Mouse (Mus musculus) forebrain, embryonic 11.5 days (tissue): ENCODE results near the gene Gm10959. TPM values are rescaled to one million over a fixed set of nuclear protein-coding genes. Genes with fewer than 3 reads are reported as not detected.

ENCODE experiments used
- ATAC-seq: fragments of 200-750 bp; cut with Nextera tagmentation; replicated peaks from 2 replicates; pipeline ENCODE4 v1.8.0; 2017; ENCODE audit warnings: moderate TSS enrichment; ENCODE audit not compliant: low FRiP score
- DNase-seq: peaks from one replicate; pipeline ENCODE4 v3.0.0-alpha.2; 2017; ENCODE audit warnings: low spot score
- H3K27ac ChIP-seq: fragments of 300-500 bp; sonication (generic); 2 replicates; pipeline ENCODE4 v1.5.1; 2014; ENCODE audit warnings: low read depth, low read length
- H3K27me3 ChIP-seq: fragments of 300-500 bp; sonication (generic); 2 replicates; pipeline ENCODE4 v1.6.1; 2014; ENCODE audit warnings: mild to moderate bottlenecking, low read length, mixed read lengths; ENCODE audit not compliant: control insufficient read depth, insufficient read depth
- H3K36me3 ChIP-seq: fragments of 300-500 bp; sonication (generic); 2 replicates; pipeline ENCODE4 v1.6.1; 2014; ENCODE audit warnings: mild to moderate bottlenecking, low read length, moderate library complexity, mixed read lengths; ENCODE audit not compliant: control insufficient read depth, insufficient read depth
- H3K4me1 ChIP-seq: fragments of 300-500 bp; sonication (generic); replicated peaks from 2 replicates; pipeline ENCODE4 v1.6.1; 2014; ENCODE audit warnings: low read length, mixed read lengths; ENCODE audit not compliant: control insufficient read depth, insufficient read depth
- H3K4me2 ChIP-seq: fragments of 300-500 bp; sonication (generic); 2 replicates; pipeline ENCODE4 v1.6.1; 2014; ENCODE audit warnings: low read depth, mild to moderate bottlenecking, low read length, moderate library complexity, mixed read lengths; ENCODE audit not compliant: severe bottlenecking
- H3K4me3 ChIP-seq: fragments of 300-500 bp; sonication (generic); 2 replicates; pipeline ENCODE4 v1.5.1; 2014; ENCODE audit warnings: low read depth, low read length
- H3K9ac ChIP-seq: fragments of 300-500 bp; sonication (generic); 2 replicates; pipeline ENCODE4 v1.6.1; 2014; ENCODE audit warnings: low read length
- H3K9me3 ChIP-seq: fragments of 300-500 bp; sonication (generic); 2 replicates; pipeline ENCODE4 v1.6.1; 2016; ENCODE audit warnings: low read length, mixed read lengths; ENCODE audit not compliant: control insufficient read depth
- WGBS: fragments of 180-500 bp; shearing (Covaris S2); extraction: QIAGEN DNeasy Blood & Tissue Kit; methylation state at CpG from one replicate; pipeline ENCODE4 v1.1.7; 2014; 5-methylcytosine and 5-hydroxymethylcytosine counted together
- polyA plus RNA-seq: library from polyadenylated mRNA; unstranded; fragments of >200 nt; fragmentation: Nextera tagmentation; extraction: Ambion mirVana; gene quantifications from 2 replicates; pipeline ENCODE4 v1.2.1, GENCODE M21; 2014

The Gm10959 gene
- polyA plus RNA-seq, 1 experiment from 2014 or later: not detected

DNA sequence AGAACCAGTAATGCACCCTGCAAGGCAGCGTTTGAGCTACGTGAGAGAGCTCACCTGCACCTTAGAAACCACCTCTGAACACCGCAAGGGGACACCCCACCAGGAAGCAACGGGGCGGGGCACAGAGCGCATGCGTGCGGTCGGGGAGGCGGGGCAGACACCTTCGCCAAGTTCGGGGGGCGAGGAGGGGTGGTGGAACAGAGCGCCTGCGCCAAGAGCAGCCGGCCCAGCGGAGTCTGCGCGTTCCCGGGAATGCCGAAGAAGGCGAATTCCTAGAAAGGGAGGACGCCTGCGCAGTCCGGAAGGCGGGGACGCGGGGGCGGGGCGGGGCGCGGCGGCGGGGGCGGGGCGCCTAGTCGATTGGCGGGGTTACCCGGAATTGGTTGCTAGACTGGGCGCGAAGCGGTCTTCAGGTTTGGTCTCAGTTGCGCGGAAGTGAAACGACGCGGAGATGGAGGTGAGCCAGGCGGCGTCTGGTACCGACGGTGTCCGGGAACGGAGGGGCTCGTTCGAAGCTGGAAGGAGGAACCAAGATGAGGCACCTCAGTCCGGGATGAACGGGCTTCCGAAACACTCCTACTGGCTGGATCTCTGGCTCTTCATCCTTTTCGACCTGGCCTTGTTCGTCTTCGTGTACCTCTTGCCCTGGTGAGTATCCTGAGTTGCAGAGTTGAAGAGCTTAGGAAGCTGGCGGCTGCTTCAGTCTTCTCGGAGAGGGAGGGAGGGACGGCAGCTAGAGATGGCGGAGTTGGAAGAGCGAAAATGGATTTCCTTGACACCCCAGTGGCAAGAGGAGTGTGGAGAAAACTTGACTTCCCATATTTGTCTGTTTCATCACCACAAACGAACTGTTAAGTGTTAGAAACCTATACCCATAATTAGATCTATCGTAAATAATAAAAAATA, 5.1 kb upstream of the Gm10959 start, which contains the start of gene 1810037I17Rik:
Gene 1810037I17Rik, plus strand, starts transcription at position 195 of the 906 bp plus-strand sequence.
- H3K36me3 ChIP-seq: no peaks in the 10 kb centered on the region
- peak within 1 kb of the TSS; percentile 64 for H3K9ac ChIP-seq
- ATAC-seq: peak; percentile 99
- H3K4me1 ChIP-seq: peaks cover 2% of the 10 kb centered on the region; the same call in 1 of the 2 replicates
- H3K4me3 ChIP-seq: peak within 1 kb of the TSS; percentile 53
- WGBS: under 1% methylated on average over 51 of the region's 68 CpGs
- H3K27ac ChIP-seq: peak within 1 kb of the TSS; percentile 25; the same call in 1 of the 2 replicates
- no peaks in the 10 kb centered on the region for H3K27me3 ChIP-seq
- DNase-seq: peak; percentile 99
- H3K4me2 ChIP-seq: peak within 1 kb of the TSS; percentile 61
- H3K9me3 ChIP-seq: no peaks in the 10 kb centered on the region

DNA sequence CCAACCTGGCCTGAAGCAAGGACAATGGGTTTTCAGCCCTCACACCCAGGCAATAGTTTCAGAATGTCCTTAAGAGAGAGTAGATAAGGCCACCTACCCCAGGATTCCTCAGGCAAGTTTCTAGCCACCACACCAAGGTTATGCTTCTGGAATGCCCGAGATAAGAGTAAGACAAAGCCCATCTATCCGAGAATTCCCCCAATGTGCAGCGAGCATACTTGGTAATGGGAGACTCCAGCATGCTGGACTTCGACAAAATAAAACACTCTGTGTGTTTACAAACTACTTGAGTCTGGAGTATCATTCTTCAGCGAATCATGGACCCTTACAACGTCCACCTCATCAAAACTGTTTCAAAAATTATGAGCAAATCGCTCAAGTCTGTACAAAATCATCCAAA, 4.0 kb upstream of the Gm10959 start:
- DNase-seq: no peak
- no peak overlapping the region; the same call in 1 of the 2 replicates for H3K9ac ChIP-seq
- no peak overlapping the region for H3K4me3 ChIP-seq
- WGBS: 71% methylated on average over 7 of the region's 7 CpGs
- H3K27ac ChIP-seq: no peak overlapping the region
- no peaks in the 10 kb centered on the region for H3K9me3 ChIP-seq
- H3K4me2 ChIP-seq: peak overlapping the region; percentile 61; the same call in 1 of the 2 replicates
- no peaks in the 10 kb centered on the region for H3K27me3 ChIP-seq
- peaks cover 2% of the 10 kb centered on the region; the same call in 1 of the 2 replicates for H3K4me1 ChIP-seq
- H3K36me3 ChIP-seq: no peaks in the 10 kb centered on the region
- ATAC-seq: no peak

DNA sequence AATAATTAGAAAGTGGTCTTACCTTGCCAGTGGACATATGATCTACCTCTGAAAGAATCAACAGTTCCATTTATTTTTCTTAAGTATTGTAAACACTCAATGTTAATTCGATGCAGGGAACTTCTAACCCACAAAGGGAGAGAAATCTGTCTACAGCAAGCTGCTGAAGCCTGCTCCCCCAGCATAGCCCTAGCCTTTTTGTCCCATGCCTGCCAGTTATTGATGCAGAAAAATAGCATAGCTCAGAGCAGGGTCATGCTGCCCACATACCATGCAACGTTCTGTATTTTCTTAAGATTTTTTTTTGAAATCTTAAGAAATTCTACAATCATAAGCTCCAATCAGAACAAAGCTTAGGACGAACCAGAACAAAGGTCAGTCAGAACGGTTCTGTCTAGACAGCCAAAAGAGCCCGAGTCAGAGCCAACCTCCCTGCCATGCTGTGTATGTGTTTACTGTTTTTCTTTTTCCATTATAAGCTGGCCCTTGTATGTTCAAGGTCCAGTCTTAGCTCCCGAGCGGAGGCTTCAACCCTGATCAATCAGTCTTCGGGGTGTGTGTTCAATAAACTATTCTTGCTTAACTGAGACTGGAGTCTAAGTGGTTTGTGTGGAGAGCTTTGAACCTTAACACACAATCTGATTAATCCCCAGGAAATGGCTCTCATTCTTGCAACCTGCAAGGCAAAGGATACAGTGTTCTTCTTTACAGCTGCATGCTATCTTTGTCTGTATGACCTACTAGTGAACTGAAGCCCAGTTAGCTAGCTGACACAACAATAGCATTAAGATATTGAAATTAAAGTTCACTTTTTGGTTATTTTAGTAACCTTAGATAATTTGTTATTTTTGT, 2.7 kb upstream of the Gm10959 start:
- ATAC-seq: no peak

DNA sequence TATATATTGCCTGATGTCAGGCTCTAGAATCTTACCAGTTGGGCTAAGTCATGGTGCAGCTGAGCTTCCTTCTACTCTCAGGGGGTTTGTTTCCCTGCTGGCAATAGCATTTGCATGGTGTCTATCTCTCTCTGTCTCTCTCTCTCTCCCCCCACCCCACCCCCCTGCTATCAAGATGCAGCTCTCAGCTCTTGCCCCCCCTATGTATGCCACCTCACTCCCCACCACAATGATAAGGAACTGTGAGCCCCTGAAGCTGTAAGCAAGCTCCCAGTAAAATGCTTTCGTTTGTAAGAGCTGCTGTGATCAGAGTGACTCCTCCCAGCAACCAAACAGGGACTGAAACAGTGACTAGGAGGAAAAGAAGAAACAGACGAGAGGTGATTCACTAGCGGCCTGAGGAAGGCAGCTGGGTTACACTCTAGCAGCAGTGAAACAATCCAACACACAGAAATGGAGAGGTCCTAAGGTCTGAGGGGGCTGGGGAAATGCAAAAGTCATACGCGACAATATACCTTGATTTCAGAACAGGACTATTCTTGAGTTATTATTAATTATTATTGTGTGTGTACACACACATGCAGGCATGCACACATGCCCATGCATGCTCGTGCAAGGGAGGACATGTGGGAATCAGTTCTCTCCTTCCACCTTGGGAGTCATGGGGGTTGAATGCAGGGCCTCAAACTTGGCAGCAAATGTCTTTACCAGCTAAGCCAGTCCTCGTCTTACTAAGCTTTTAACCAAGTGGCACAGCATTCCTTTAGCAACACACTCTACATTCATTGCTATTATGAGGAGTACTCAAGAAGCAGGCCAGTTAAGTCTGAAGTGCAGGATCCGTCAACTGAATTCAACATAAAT, 1.6 kb upstream of the Gm10959 start:
- Histone ChIP-seq H3K4me3 (no peak overlapping the region), H3K27ac (no peak overlapping the region)
- ATAC-seq: no peak

More for the DNA sequence above, 2.7 kb upstream of the Gm10959 start:
- H3K9me3 ChIP-seq: no peaks in the 10 kb centered on the region
- H3K4me1 ChIP-seq: peaks cover 2% of the 10 kb centered on the region; the same call in 1 of the 2 replicates
- no peaks in the 10 kb centered on the region for H3K27me3 ChIP-seq
- DNase-seq: no peak
- no peak overlapping the region for H3K4me2 ChIP-seq
- no peak overlapping the region for H3K4me3 ChIP-seq
- 79% methylated on average over 8 of the region's 8 CpGs for WGBS
- no peak overlapping the region for H3K9ac ChIP-seq
- no peaks in the 10 kb centered on the region for H3K36me3 ChIP-seq
- H3K27ac ChIP-seq: no peak overlapping the region

DNA sequence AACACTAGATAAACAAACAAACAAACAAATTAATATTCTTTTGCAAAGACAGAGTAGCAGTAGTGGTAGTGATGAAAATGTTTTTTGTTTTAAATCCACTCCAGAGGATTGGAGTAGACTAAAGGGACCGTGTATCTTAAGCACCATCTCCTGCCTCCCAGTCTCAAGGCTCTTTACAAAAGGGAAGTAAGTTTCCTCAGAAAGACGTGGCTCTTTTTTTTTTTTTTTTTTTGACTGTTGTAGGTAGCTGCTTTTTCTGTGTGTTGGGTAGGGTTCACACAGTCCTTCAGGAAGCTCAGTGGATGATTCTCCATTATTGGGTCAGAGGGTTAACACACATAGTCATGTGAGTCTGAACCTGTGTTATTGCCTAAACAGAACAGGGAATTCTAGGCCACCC, 488 bp downstream of the Gm10959 start:
- no peaks in the 10 kb centered on the region for H3K9me3 ChIP-seq

More for the DNA sequence above, 1.6 kb upstream of the Gm10959 start:
- H3K4me1 ChIP-seq: no peaks in the 10 kb centered on the region
- no peak overlapping the region for H3K4me2 ChIP-seq
- H3K9ac ChIP-seq: no peak overlapping the region
- whole genome bisulfite sequencing: 63% methylated on average over 8 of the region's 8 CpGs
- no peaks in the 10 kb centered on the region for H3K9me3 ChIP-seq
- H3K27me3 ChIP-seq: no peaks in the 10 kb centered on the region
- H3K36me3 ChIP-seq: no peaks in the 10 kb centered on the region
- DNase-seq: no peak

DNA sequence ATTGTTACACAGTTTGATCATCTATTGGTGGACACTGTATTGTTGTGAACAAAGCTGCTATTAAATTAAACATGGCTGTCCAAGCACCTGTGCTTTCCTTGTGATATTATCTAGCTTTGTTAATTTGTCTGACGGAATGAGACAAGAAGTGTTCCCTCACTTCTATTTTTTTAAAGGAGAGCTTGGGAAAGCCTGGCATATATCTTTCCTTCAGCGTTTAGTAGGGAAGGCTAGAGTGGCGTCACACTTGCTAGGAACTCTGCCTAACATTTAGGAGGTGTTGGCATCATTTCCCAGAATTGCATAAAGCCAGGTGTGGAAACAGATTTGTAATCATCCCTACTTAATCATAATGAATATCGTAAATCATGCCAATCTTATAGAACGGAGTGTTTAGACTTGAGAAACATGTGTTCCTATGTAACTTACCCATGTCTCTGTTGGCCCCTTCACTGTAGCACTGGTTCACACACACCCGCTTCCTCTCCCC, 2.9 kb downstream of the Gm10959 start:
- Histone ChIP-seq H3K36me3 (no peaks in the 10 kb centered on the region), H3K9me3 (no peaks in the 10 kb centered on the region), H3K4me3 (no peak overlapping the region), H3K4me1 (no peaks in the 10 kb centered on the region), H3K9ac (no peak overlapping the region), H3K27me3 (no peaks in the 10 kb centered on the region), H3K4me2 (no peak overlapping the region), H3K27ac (no peak overlapping the region)
- WGBS: 91% methylated on average over 6 of the region's 6 CpGs
- DNase-seq: no peak
- no peak for ATAC-seq

More for the DNA sequence above, 488 bp downstream of the Gm10959 start:
- no peak overlapping the region for H3K9ac ChIP-seq
- no peaks in the 10 kb centered on the region for H3K27me3 ChIP-seq
- H3K4me1 ChIP-seq: no peaks in the 10 kb centered on the region
- ATAC-seq: no peak
- no peaks in the 10 kb centered on the region for H3K36me3 ChIP-seq
- 71% methylated on average over 2 of the region's 2 CpGs for WGBS
- H3K4me3 ChIP-seq: no peak overlapping the region
- H3K4me2 ChIP-seq: no peak overlapping the region
- no peak for DNase-seq
- H3K27ac ChIP-seq: no peak overlapping the region

DNA sequence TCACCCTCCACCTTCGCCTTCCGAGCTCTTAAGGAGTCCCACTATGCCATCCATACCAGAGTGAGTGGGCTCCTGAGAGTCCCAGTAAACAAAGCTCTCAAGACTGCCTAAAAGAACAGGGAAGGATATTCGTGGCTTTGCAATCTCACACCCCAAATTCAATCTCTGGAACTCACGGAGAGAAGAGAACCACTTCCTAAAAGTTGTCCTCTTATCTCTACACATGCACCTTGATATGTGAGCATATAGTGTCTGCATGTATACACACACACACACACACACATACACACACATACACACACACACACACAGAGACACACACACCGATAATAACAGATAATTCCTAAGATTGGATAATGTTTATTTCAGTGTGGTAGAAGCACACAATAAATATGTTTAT, 3.7 kb downstream of the Gm10959 start:
- no peak overlapping the region for H3K4me3 ChIP-seq
- no peaks in the 10 kb centered on the region for H3K36me3 ChIP-seq
- ATAC-seq (no peak), DNase-seq (no peak)
- no peaks in the 10 kb centered on the region for H3K4me1 ChIP-seq
- H3K9me3 ChIP-seq: no peaks in the 10 kb centered on the region
- H3K9ac ChIP-seq: no peak overlapping the region
- no peak overlapping the region for H3K4me2 ChIP-seq
- 87% methylated on average over 5 of the region's 5 CpGs for WGBS
- H3K27me3 ChIP-seq: no peaks in the 10 kb centered on the region
- no peak overlapping the region for H3K27ac ChIP-seq
